Mouse (Mus musculus) embryo, embryonic 10.5 days (tissue): ENCODE measurements around the gene Mast4.
A peak's percentile ranks its signal among the peaks of the same experiment; 100 is the strongest.

ENCODE experiments used
- DNase-seq: peaks from one replicate; pipeline ENCODE4 v3.0.0-alpha.2; 2015; ENCODE audit warnings: low spot score

Mast4 gene

DNA sequence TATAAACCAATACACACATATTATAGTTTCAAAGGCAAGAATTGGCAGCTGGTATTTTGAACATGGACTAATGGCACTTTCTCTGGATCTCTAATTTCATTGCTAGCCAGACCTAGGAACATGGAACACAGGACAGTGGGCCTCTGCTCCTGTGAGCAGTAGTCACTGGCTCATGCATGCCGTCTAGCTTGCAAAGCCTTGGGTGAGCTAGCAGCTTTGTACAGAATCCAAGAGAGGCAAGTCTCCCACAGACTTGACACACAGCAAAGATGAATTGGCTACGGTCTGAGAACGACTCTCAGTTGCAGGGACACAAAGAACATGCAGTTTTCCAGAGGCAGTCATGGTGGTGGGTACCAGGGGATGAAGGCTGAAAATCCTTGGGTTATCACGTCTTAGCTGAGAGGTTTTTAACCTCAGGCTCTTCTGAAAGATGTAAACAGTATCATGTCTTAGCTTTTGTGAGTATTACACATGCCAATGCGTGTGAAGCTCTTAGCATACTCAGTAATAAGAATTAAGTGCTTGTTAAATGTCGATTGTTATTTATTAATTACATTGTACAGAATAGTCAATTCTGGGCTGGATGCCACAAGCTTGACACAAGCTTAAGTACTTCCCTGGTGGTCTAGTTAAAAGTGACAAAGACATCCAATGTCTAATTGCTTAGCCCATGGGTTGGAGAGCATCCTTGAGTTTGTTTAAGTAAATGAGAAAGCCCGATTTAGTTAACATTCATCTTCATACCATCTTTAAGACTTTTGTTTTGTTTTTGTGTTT lies 550.6 kb downstream of the Mast4 start:
- DNase-seq = no peak

DNA sequence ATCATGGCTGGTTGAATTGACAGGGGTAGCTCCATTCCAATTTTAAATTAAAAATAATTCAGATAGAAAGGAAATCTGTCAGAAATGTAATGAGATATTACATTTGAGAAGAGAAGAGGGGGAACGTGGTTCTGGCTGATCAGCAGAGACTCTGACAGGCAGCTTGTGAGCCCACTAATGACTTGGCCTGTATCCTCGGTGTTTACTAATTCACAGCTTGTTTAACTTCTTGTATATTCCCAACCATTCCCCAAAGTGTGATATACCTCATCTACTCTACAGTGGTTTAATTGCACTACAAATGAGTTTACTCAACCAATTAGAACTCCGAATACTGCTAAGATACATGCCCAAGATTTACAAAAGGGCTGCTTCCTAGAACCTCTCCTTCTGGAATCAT lies 555.0 kb downstream of the Mast4 start:
- no peak for DNase-seq

DNA sequence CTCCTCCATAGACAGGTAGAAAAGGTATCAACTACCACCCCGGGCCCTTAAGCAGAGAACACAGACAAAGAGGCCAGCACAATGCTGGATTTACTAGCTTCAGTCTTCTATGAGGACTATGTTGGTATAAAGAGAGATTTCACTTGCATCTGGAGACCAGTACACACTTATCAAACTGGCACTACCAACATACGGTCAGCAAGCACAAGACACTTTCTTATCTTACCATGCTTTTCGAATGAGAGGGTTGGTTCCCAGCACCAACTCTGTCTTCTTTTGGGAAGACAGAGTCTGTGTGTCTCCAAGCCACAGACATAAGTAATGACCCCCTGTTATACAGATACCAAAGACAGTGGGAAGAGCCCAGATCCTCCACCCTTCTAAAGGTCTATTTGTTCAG lies 555.4 kb downstream of the Mast4 start:
- DNase-seq = no peak

DNA sequence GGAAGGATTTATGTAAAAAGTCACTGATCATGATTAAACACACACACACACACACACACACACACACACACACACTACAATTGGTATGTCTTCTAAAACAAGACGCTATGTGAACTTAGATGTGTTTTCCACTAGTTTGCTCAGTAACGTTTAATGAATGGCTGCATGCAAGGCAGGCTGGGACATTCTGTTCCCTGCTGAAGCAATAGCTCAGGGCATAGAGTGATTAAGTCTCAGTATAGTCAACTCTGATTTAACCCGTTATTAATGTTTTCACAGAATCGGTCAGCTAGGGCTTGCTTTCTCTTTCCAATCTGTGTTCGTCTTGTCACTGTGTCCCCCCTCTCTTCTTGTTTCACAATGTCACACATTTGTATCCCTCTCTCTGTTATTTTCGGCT lies 558.8 kb downstream of the Mast4 start:
- no peak for DNase-seq

DNA sequence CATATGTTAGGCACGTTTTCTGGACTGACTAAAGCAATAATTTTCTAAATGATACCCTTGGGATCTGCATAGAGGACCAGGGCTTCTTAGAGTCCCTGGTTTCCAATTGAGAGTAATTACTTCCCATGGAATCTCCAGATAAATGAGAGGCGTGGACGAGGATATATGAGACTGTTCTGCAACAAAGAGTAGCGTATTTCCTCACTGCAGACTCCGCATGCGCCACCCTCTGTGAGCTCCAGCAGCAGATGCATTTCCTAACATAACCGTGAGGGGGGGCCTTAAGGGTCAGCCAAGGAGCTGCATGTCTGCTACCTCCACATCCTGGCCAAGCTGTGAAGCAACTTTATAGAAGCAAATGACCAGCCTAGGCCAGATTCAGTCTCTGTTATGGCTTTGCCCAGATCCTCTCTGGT lies 559.5 kb downstream of the Mast4 start:
- peak; percentile 60 for DNase-seq

DNA sequence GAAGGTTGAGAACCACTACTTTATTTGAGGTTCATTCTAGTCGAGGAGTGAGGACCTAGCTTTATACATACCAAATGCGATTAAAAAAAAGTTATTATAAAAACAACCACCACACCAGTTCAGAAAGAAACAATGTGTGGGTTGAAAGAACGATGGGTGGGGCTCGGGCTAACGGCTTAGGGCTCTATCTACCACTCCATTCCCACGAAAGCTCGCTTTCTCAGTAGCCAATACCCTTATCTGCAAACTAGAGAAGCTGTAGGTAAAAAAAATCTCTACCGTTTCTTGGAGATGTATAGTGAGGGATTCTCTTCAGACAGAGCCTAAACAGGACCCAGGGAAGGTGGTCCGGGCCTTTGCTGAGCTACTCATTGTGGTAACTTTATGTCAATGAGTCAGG lies 561.1 kb downstream of the Mast4 start:
- DNase-seq = no peak

DNA sequence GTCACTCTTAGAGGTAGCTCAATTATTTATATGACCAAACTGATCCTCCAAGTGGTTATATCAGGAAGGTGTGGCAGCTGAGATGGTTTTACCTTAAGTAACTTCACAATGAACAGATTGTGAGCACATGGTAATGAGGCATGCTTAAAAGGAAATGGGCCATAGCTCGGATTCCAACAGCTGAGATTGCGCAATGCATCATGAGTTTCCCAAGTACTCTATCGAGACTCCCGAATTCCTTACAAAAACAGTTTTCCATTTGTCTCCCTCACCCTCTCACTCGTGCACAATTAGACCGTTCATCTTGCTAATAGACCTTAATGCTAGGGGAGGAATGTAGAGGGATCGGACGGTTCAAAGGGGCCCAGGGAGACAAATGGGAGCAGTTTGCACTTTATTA lies 564.1 kb downstream of the Mast4 start:
- DNase-seq = peak; percentile 30

DNA sequence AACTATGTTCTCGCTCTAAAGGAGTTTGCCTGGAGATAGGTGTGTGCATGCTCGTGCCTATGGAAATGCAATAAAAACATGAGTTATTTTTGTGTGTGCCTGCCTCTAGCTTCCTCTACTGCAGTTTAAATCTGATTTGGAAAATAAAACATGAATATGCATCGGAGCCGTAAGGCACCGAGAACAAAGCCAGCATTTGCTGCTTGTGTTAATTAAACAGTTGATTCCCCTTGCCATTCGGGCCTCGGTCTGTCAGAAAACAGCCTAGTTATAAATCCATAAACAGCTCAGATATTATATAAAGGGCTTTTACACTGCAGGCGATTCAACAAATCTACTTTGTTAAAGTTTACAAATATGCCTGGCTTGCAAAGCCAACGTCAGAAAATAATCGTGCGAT lies 565.8 kb downstream of the Mast4 start:
- DNase-seq = no peak

DNA sequence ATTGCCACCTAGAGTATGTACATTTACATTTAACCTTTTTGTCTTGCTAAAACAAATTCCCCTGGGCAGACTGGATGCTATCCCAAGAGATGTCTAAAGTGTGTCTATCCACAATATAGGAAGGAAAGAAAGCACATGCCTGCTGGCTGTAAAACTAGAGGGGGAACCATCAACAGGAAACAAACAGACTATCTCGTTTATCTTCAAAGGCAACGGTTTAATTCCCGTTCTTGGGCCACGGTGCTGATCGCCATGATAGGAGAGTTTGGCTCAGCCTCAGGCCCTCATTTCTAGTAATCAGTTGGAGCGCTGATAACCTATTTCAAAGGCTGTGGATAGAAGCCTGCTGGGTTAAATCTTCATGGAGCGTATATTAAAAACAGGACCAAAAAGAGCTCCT lies 567.2 kb downstream of the Mast4 start:
- DNase-seq = no peak

DNA sequence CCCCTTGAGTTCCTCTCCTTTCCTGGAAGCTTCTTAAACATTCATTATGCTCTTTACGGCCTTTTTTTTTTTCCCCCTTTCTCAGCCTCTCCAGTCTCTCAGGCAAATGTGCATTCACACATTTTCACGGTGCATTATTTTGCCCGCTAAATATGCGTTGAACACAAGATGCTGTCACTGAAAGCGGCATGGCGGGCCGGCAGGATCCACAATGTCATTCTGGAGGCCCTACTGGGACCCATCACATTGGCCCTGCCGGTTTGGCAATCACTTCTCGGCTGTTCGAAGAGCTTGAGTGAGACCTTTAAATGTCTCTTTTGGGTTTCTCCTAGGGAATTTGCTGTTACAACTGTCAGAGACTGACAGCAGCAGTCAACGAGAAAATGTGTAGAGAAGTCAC lies 569.1 kb downstream of the Mast4 start:
- peak; percentile 22 for DNase-seq

DNA sequence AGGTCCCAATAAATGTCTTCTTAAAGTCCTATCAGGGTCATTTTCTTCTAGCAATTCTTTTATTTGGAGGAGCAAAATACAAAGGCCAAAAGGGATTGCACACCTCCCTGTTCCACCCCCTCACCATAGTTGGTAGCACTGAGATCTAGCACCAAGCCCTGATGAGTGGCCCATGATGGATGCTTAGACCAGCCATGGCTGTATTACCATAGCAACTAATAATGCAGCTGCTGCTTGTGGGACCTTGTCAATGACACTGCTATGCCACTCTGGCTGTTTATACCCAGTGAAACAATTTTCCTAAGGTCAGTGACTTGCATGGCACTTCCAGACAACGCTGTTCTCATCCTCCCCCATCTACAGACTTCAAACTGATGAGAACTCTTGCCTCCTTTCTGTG lies 570.1 kb downstream of the Mast4 start:
- no peak for DNase-seq

DNA sequence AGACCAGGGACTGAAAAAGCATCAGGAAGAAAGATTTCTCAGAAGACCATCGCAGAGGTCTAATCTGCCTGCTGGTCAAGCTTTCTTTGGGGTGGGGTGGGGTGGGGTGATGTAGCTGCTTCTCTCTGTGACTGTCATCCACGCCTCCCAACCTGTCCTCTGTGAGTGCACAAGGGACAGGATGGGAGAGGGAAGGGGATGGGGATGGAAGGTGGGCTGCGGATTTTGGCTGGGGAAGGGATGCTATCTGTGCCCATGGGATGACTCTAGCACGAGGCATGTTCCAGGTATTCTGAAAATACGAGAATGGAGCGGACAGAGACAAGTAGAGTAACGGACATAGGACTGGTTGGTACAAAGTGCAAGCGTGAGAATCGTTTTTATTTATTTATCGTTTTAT lies 572.1 kb downstream of the Mast4 start:
- DNase-seq = no peak

DNA sequence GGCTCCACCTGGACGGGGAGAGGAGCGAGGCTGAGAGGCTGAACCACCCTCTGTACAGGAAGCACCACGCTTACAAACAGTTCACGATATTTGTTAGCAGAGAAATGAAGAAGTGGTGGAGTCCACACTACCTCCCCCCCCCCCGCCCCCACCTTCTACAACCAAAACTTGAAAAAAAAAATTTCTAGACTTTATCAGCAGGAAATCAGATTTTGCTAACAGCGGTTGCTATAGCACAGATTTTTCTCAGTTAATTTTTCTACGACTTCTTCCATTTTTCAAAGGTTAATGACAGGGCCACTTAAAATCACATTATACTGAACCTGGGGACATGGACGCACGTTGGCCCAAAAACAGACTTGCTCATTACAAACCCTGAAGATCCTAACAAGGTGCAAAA lies 572.9 kb downstream of the Mast4 start:
- DNase-seq = no peak

DNA sequence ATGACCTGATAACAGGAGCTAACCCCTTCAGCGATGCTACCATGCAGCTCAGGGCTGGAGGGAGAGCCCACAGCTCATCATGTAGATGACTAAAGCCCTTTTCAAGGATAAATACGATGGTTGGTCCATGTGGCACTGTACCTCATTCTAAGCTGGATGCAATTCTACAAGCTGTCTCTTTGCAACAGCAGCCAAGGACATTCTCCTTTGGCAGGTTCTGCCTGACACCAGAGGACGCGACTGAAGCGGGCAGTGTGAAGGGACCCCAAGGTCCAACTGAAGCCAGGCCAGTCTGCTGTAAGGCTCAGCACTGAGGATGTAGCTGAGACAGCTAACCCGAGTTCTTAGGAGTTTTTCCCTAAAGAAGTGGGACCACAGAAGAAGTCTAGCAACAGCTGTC lies 576.3 kb downstream of the Mast4 start:
- no peak for DNase-seq

DNA sequence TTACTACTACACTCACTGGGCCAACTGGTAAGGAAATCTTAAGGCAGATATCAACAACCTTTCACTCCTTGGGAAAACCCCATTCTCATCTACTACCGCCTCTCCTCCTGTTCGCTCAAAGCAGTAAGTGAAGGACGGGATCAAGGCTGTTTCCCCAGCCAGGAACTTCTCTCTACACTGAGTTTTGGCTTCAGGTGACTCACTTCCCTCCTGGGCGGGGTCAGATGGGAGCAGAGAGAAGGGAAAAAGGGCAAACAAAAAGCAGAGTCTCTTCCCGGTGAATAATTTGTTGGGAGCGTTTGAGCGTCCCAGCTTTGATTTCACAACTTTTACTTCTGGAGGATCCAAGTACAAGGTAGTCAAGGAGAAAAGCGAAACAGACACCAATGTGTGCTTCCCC lies 578.2 kb downstream of the Mast4 start:
- DNase-seq = no peak

DNA sequence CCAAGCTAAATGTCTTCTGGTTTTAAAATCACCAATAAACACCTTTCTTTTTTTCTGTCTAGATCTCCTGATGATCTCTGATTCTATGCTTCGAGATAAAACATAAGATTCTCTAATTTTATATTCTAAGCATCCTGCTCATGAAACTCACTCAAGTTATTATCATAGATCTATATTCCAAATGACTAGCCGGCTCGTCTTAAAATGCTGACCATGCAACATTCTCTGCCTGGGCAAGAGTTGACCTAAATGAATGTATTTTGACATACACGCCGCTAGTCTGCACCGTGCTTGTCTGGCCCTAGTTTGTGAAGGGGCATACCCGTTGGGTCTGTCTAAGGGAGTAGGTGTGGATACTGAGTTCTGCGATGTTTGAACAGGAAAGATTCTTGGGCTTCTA lies 579.2 kb downstream of the Mast4 start:
- DNase-seq = no peak

DNA sequence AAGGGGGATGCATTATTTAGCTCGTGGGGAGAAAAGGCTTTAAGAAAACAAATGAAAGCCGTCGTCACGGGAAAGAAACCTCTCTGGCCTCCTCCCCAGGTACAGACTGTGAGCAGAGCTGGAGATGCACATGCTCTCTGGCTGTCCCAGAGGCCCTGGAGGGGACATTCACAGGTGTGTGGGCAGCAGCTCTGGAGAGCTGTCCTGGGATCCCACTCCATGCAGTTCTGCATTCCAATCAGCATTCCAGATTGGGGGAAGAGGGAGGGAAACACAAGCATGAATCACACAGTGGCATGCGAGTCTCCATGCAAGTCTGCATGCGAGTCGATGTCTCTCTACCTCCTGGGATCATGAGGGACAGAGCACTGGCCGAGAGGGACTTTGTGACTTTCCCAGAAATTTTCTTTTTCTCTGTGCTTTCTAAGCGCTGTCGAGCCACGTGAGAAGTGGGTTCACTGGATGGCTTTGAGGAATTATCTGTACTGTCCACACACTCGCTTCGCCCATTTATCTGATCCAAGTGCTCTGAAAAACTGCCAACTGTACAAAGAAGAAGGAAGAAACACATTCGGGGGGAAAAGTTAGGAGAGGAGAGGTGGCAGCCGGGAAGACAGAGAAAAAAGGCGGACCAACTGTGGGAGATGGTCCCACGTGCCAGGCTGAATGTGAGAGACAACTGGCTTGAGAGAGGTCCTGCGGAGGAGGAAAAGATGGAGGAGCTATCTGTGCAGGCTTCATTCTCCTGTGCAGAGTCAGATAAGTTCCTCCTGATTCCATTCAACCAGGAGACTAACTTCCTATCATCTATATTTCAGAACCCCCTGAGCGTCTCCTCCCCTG lies 580.4 kb downstream of the Mast4 start:
- DNase-seq = no peak

DNA sequence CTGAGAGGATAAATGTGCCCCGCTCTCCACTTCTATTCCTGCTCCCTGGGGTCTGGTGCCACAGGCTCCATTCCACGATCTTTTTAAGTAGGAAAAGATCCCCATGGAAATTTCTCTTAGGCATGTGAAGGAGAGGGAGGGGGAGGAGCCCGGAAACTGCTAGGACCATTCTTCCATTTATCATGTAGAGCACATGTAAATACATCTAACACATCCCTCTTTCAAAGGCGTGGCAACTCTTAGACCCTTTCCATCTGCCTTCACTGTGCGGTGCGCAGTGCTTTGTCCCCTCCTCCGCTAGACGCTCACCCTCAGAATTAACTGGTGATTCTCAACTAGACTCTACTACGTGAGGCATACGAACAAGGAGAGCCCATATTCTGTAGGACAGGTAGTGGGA lies 584.4 kb downstream of the Mast4 start:
- DNase-seq = no peak

DNA sequence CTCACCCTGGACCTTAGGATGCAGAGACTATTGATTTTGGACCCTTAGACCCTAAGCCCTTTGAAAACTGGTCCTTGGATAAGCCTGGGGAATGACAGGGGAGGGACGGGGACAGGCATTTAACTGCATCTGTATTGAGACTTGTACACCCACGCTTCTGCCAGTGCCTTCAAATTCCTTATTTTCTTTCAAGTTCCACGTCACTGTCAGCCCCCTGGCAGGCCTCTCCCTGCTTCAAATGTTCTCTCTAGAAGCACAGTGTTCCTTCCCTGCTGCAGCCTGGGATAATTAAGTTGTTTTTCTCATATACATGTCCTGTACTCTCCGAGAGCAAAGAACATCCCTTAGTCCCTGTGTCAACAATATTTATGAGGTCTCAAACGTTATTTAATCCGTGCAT lies 585.1 kb downstream of the Mast4 start:
- no peak for DNase-seq

DNA sequence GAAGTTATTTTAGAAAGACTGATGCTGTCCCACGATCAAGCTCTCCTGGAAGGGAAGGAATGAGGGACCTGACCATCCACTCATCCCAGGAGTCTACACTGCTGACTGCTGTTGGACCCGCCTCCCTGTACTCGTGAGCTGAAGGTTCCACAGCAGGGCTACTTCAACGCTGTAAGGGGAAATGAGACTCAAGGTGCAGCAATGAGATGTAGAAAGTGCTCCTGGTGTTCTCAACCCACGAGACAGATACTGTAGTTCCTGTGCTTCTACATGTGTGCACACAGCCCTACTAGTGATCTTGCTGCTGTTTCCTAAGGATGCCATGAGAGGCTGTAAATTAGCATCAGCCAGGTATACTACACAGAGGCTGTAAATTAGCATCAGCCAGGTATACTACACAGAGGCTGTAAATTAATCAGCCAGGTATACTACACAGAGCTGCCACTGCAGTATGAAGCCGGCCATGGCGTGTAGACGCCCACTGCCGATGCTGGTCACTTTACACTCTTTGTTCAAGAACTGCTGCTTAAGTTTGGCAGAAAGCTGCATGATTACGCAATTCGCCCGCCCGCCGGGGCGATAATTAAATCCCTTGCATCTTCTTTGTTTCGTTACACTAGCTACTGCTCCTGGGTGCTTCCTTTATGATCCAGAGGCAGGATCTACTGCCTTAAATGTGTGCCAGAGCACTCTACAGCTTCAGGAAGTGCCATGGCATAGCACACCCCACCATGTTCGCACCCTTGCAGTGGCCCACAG lies 587.3 kb downstream of the Mast4 start:
- DNase-seq = no peak

DNA sequence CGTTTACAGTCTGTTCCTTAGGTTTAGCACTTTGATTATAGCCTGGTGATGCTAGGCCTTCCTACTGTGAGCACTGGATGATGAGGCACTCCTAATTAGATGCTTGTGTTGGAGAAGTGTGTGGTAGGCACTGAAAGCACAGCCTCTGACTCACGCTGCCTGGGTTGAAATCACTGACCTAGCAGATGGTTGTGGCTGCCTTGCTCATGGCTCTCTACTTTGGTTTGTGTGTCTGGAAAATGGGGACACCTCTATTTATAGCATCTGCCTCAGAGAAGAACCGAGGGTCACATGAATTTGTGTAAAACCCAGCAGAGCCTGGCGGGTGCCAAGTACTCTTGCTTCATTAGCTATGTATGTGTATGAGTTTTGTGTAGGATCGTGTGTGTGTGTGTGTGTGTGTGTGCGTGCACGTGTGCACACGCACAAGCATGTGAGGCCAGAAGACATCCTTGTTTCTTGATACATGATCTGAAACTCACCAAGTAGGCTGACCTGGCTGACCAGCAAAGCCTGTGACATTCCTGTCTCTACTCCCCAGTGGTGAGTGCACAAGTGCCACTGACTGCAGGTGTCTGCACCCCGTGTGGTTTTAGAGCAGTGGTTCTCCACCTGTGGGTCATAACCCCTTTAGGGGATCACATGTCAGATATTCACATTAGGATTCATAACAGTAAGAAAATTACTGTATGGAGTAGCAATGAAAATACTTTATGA lies 588.5 kb downstream of the Mast4 start:
- no peak for DNase-seq

DNA sequence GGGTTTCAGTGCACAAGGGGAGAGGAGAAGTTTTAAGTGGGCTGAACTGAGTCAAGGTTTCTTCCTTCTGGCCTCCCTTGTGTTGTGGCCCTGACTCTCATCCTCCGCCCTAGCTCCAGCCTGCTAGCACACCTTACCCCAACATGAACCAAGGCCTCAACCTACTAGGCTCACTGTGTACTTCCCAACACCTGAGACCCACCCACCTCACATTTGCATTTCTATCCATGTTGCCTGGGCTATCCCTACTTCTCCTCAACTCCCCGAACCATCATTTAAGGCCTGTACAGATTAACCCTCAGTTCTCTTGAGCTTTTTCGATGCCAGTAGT lies 589.1 kb downstream of the Mast4 start:
- no peak for DNase-seq
